Mouse (Mus musculus): Measurements from ENCODE around the gene Lmna. TPM values are rescaled to one million over a fixed set of nuclear protein-coding genes. Genes with fewer than 3 reads are reported as not detected.

The Lmna gene
- total and polyA plus RNA-seq, 3 experiments = 128 to 388 (median 302) TPM

GRCm38 (mm10) chr3:88435515-88435914 lies 74.2 kb downstream of the Lmna start (continued):
- no peak for TF ChIP-seq TAL1 (IDR thresholded peaks at IDR 0.05; ENCODE audit: low read length)
- no peak for TF ChIP-seq CHD2 (IDR thresholded peaks at IDR 0.05; ENCODE audit: low read length)
- TF ChIP-seq GATA1 (IDR thresholded peaks at IDR 0.05; ENCODE audit: low read depth, low read length) = no peak
- no peak for TF ChIP-seq ZMIZ1 (IDR thresholded peaks at IDR 0.05; ENCODE audit: low read depth, low read length)

Other genes with a start within 250 kb of the Lmna start
- 0.39 and 0.69 TPM in 2 replicates for gene Gm38392, start 222.7 kb downstream of the Lmna start, total RNA-seq (2012; rRNA removed)
- gene Gm38392, start 222.7 kb downstream of the Lmna start, polyA plus RNA-seq (2012; ENCODE audit: insufficient read depth in 1 of 2, insufficient read length in 2 of 2, low read depth in 1 of 2, low replicate concordance in 2 of 2, missing spikeins in 1 of 2) = under 1 TPM in 1 of 2 experiments, not detected in 1; 0.84 TPM
- 26.7 and 34.1 TPM in 2 replicates for gene Tsacc, start 213.0 kb downstream of the Lmna start, total RNA-seq (2012; rRNA removed)
- gene Tsacc, start 213.0 kb downstream of the Lmna start, polyA plus RNA-seq (2012; ENCODE audit: insufficient read depth in 1 of 2, insufficient read length in 2 of 2, low read depth in 1 of 2, low replicate concordance in 2 of 2, missing spikeins in 1 of 2) = 10 to 100 TPM in 1 of 2 experiments, not detected in 1; 41.1 TPM
- gene Cct3, start 212.8 kb downstream of the Lmna start, total RNA-seq (2012; rRNA removed) = 1,548 and 1,549 TPM in 2 replicates
- gene Cct3, start 212.8 kb downstream of the Lmna start, polyA plus RNA-seq (2012; ENCODE audit: insufficient read depth in 1 of 2, insufficient read length in 2 of 2, low read depth in 1 of 2, low replicate concordance in 2 of 2, missing spikeins in 1 of 2) = 1,000 to 10,000 TPM in 1 of 2 experiments, 100 to 1,000 TPM in 1; 777 to 1,271 TPM
- gene Glmp, start 184.9 kb downstream of the Lmna start, total RNA-seq (2012; rRNA removed) = 47.6 and 48.3 TPM in 2 replicates
- 100 to 1,000 TPM in 1 of 2 experiments, not detected in 1; 181 TPM for gene Glmp, start 184.9 kb downstream of the Lmna start, polyA plus RNA-seq (2012; ENCODE audit: insufficient read depth in 1 of 2, insufficient read length in 2 of 2, low read depth in 1 of 2, low replicate concordance in 2 of 2, missing spikeins in 1 of 2)
- 2.2 TPM in 2 replicates for gene Tmem79, start 173.8 kb downstream of the Lmna start, total RNA-seq (2012; rRNA removed)
- gene Tmem79, start 173.8 kb downstream of the Lmna start, polyA plus RNA-seq (2012; ENCODE audit: insufficient read depth in 1 of 2, insufficient read length in 2 of 2, low read depth in 1 of 2, low replicate concordance in 2 of 2, missing spikeins in 1 of 2) = 1 to 10 TPM in 1 of 2 experiments, not detected in 1; 3.7 TPM
- gene Smg5, start 173.7 kb downstream of the Lmna start, total RNA-seq (2012; rRNA removed) = 87.3 and 97.9 TPM in 2 replicates
- 100 to 1,000 TPM; 123 to 148 TPM for gene Smg5, start 173.7 kb downstream of the Lmna start, polyA plus RNA-seq (2012; ENCODE audit: insufficient read depth in 1 of 2, insufficient read length in 2 of 2, low read depth in 1 of 2, low replicate concordance in 2 of 2, missing spikeins in 1 of 2)
- not detected in 2 replicates for gene Paqr6, start 145.4 kb downstream of the Lmna start, total RNA-seq (2012; rRNA removed)
- under 1 TPM in 1 of 2 experiments, not detected in 1; 0.11 TPM for gene Paqr6, start 145.4 kb downstream of the Lmna start, polyA plus RNA-seq (2012; ENCODE audit: insufficient read depth in 1 of 2, insufficient read length in 2 of 2, low read depth in 1 of 2, low replicate concordance in 2 of 2, missing spikeins in 1 of 2)
- gene Bglap3, start 137.2 kb downstream of the Lmna start, total RNA-seq (2012; rRNA removed) = 0.16 TPM in 1 of 2 replicates, not detected in the other
- gene Bglap3, start 137.2 kb downstream of the Lmna start, polyA plus RNA-seq (2012; ENCODE audit: insufficient read depth in 1 of 2, insufficient read length in 2 of 2, low read depth in 1 of 2, low replicate concordance in 2 of 2, missing spikeins in 1 of 2) = not detected
- gene Bglap2, start 131.3 kb downstream of the Lmna start, total RNA-seq (2012; rRNA removed) = not detected in 2 replicates
- not detected for gene Bglap2, start 131.3 kb downstream of the Lmna start, polyA plus RNA-seq (2012; ENCODE audit: insufficient read depth in 1 of 2, insufficient read length in 2 of 2, low read depth in 1 of 2, low replicate concordance in 2 of 2, missing spikeins in 1 of 2)
- gene Bglap, start 125.5 kb downstream of the Lmna start, total RNA-seq (2012; rRNA removed) = not detected in 2 replicates
- gene Bglap, start 125.5 kb downstream of the Lmna start, polyA plus RNA-seq (2012; ENCODE audit: insufficient read depth in 1 of 2, insufficient read length in 2 of 2, low read depth in 1 of 2, low replicate concordance in 2 of 2, missing spikeins in 1 of 2) = under 1 TPM in 1 of 2 experiments, not detected in 1; 0.17 TPM
- gene Pmf1, start 99.6 kb downstream of the Lmna start, total RNA-seq (2012; rRNA removed) = 139 and 144 TPM in 2 replicates
- gene Pmf1, start 99.6 kb downstream of the Lmna start, polyA plus RNA-seq (2012; ENCODE audit: insufficient read depth in 1 of 2, insufficient read length in 2 of 2, low read depth in 1 of 2, low replicate concordance in 2 of 2, missing spikeins in 1 of 2) = 100 to 1,000 TPM in 1 of 2 experiments, not detected in 1; 357 TPM
- 26.2 and 30.5 TPM in 2 replicates for gene Slc25a44, start 84.8 kb downstream of the Lmna start, total RNA-seq (2012; rRNA removed)
- 10 to 100 TPM in 1 of 2 experiments, not detected in 1; 34.6 TPM for gene Slc25a44, start 84.8 kb downstream of the Lmna start, polyA plus RNA-seq (2012; ENCODE audit: insufficient read depth in 1 of 2, insufficient read length in 2 of 2, low read depth in 1 of 2, low replicate concordance in 2 of 2, missing spikeins in 1 of 2)
- gene Sema4a, start 48.8 kb downstream of the Lmna start, total RNA-seq (2012; rRNA removed) = 31.4 and 45.3 TPM in 2 replicates
- gene Sema4a, start 48.8 kb downstream of the Lmna start, polyA plus RNA-seq (2012; ENCODE audit: insufficient read depth in 1 of 2, insufficient read length in 2 of 2, low read depth in 1 of 2, low replicate concordance in 2 of 2, missing spikeins in 1 of 2) = 10 to 100 TPM in 1 of 2 experiments, not detected in 1; 33.5 TPM
- gene Mex3a, start 22.4 kb upstream of the Lmna start, total RNA-seq (2012; rRNA removed) = 4.3 and 5.5 TPM in 2 replicates
- gene Mex3a, start 22.4 kb upstream of the Lmna start, polyA plus RNA-seq (2012; ENCODE audit: insufficient read depth in 1 of 2, insufficient read length in 2 of 2, low read depth in 1 of 2, low replicate concordance in 2 of 2, missing spikeins in 1 of 2) = 10 to 100 TPM in 1 of 2 experiments, not detected in 1; 10.1 TPM
- gene Rab25, start 38.3 kb upstream of the Lmna start, total RNA-seq (2012; rRNA removed) = 0.75 and 0.96 TPM in 2 replicates
- 1 to 10 TPM in 1 of 2 experiments, not detected in 1; 1.9 TPM for gene Rab25, start 38.3 kb upstream of the Lmna start, polyA plus RNA-seq (2012; ENCODE audit: insufficient read depth in 1 of 2, insufficient read length in 2 of 2, low read depth in 1 of 2, low replicate concordance in 2 of 2, missing spikeins in 1 of 2)
- 125 and 127 TPM in 2 replicates for gene Lamtor2, start 43.1 kb upstream of the Lmna start, total RNA-seq (2012; rRNA removed)
- gene Lamtor2, start 43.1 kb upstream of the Lmna start, polyA plus RNA-seq (2012; ENCODE audit: insufficient read depth in 1 of 2, insufficient read length in 2 of 2, low read depth in 1 of 2, low replicate concordance in 2 of 2, missing spikeins in 1 of 2) = 100 to 1,000 TPM in 1 of 2 experiments, not detected in 1; 188 TPM
- 73.0 and 83.0 TPM in 2 replicates for gene Ubqln4, start 43.8 kb upstream of the Lmna start, total RNA-seq (2012; rRNA removed)
- gene Ubqln4, start 43.8 kb upstream of the Lmna start, polyA plus RNA-seq (2012; ENCODE audit: insufficient read depth in 1 of 2, insufficient read length in 2 of 2, low read depth in 1 of 2, low replicate concordance in 2 of 2, missing spikeins in 1 of 2) = 100 to 1,000 TPM in 1 of 2 experiments, 10 to 100 TPM in 1; 43.6 to 171 TPM
- 500 and 594 TPM in 2 replicates for gene Ssr2, start 65.9 kb upstream of the Lmna start, total RNA-seq (2012; rRNA removed)
- gene Ssr2, start 65.9 kb upstream of the Lmna start, polyA plus RNA-seq (2012; ENCODE audit: insufficient read depth in 1 of 2, insufficient read length in 2 of 2, low read depth in 1 of 2, low replicate concordance in 2 of 2, missing spikeins in 1 of 2) = 100 to 1,000 TPM; 176 to 706 TPM
- 113 and 131 TPM in 2 replicates for gene Arhgef2, start 96.0 kb upstream of the Lmna start, total RNA-seq (2012; rRNA removed)
- 100 to 1,000 TPM in 1 of 2 experiments, not detected in 1; 183 TPM for gene Arhgef2, start 96.0 kb upstream of the Lmna start, polyA plus RNA-seq (2012; ENCODE audit: insufficient read depth in 1 of 2, insufficient read length in 2 of 2, low read depth in 1 of 2, low replicate concordance in 2 of 2, missing spikeins in 1 of 2)
- 0.08 TPM in 1 of 2 replicates, not detected in the other for gene Rxfp4, start 143.2 kb upstream of the Lmna start, total RNA-seq (2012; rRNA removed)
- gene Rxfp4, start 143.2 kb upstream of the Lmna start, polyA plus RNA-seq (2012; ENCODE audit: insufficient read depth in 1 of 2, insufficient read length in 2 of 2, low read depth in 1 of 2, low replicate concordance in 2 of 2, missing spikeins in 1 of 2) = under 1 TPM in 1 of 2 experiments, not detected in 1; 0.06 TPM
- gene Khdc4, start 175.8 kb upstream of the Lmna start, total RNA-seq (2012; rRNA removed) = 43.4 and 47.4 TPM in 2 replicates
- 10 to 100 TPM in 1 of 2 experiments, not detected in 1; 71.0 TPM for gene Khdc4, start 175.8 kb upstream of the Lmna start, polyA plus RNA-seq (2012; ENCODE audit: insufficient read depth in 1 of 2, insufficient read length in 2 of 2, low read depth in 1 of 2, low replicate concordance in 2 of 2, missing spikeins in 1 of 2)
- gene Rit1, start 206.9 kb upstream of the Lmna start, total RNA-seq (2012; rRNA removed) = 28.7 and 38.6 TPM in 2 replicates
- gene Rit1, start 206.9 kb upstream of the Lmna start, polyA plus RNA-seq (2012; ENCODE audit: insufficient read depth in 1 of 2, insufficient read length in 2 of 2, low read depth in 1 of 2, low replicate concordance in 2 of 2, missing spikeins in 1 of 2) = 10 to 100 TPM in 1 of 2 experiments, not detected in 1; 34.1 TPM

Data from MEL (cell line).